Mouse (Mus musculus) ES-CJ7 (cell line): Measurements from ENCODE around the gene Slc38a11.

ENCODE experiments used
- DNase-seq: peaks from one replicate; pipeline ENCODE4 v3.0.0; 2011; ENCODE audit warnings: low read depth, low spot score

Slc38a11 gene

GRCm38 (mm10) chr2:65321998-65322754, 41.7 kb downstream of the Slc38a11 start:
- no peak for DNase-seq

GRCm38 (mm10) chr2:65320975-65321374, 42.9 kb downstream of the Slc38a11 start:
- DNase-seq = no peak

- DNase-seq = no peak
Observed at GRCm38 (mm10) chr2:65316721-65317120, 47.1 kb downstream of the Slc38a11 start.

- no peak for DNase-seq
Observed at GRCm38 (mm10) chr2:65311250-65311649, 52.6 kb downstream of the Slc38a11 start.

GRCm38 (mm10) chr2:65296541-65296940, 67.3 kb downstream of the Slc38a11 start:
- DNase-seq = peak; percentile 23

- no peak for DNase-seq
Observed at GRCm38 (mm10) chr2:65294092-65294491, 69.7 kb downstream of the Slc38a11 start.

- DNase-seq = no peak
Observed at GRCm38 (mm10) chr2:65293411-65293810, 70.4 kb downstream of the Slc38a11 start.

- DNase-seq = no peak
Observed at GRCm38 (mm10) chr2:65289721-65290120, 74.1 kb downstream of the Slc38a11 start.

GRCm38 (mm10) chr2:65288696-65289095, 75.1 kb downstream of the Slc38a11 start:
- DNase-seq = no peak

GRCm38 (mm10) chr2:65285380-65285779, 78.5 kb downstream of the Slc38a11 start:
- no peak for DNase-seq

- DNase-seq = no peak
Observed at GRCm38 (mm10) chr2:65282979-65283378, 80.9 kb downstream of the Slc38a11 start.

GRCm38 (mm10) chr2:65279029-65279690, 84.7 kb downstream of the Slc38a11 start:
- DNase-seq = no peak

- no peak for DNase-seq
Observed at GRCm38 (mm10) chr2:65275443-65276061, 88.3 kb downstream of the Slc38a11 start.

- no peak for DNase-seq
Observed at GRCm38 (mm10) chr2:65273910-65274309, 89.9 kb downstream of the Slc38a11 start.

GRCm38 (mm10) chr2:65268731-65269130, 95.1 kb downstream of the Slc38a11 start:
- DNase-seq = no peak

- DNase-seq = no peak
Observed at GRCm38 (mm10) chr2:65267834-65268233, 96.0 kb downstream of the Slc38a11 start.

- DNase-seq = no peak
Observed at GRCm38 (mm10) chr2:65266576-65267299, 97.1 kb downstream of the Slc38a11 start.
